Mouse (Mus musculus): ENCODE results near the gene Ccdc63. TPM values are rescaled to one million over a fixed set of nuclear protein-coding genes. Genes with fewer than 3 reads are reported as not detected.
"Not testable (repeated sequence)": the region's sequence is repeated elsewhere in the genome, so short reads cannot be mapped to it uniquely, and the experiment has no call there.

Ccdc63 gene
- polyA plus RNA-seq, 1 experiment from 2014 or later: 0.31 TPM

GRCm38 (mm10) chr5:122144825-122145224, 4.2 kb upstream of the Ccdc63 start:
- ATAC-seq (ENCODE audit: low FRiP score, low TSS enrichment): no peak
- Histone ChIP-seq H3K4me1 (ENCODE audit: control insufficient read depth, insufficient read depth, low read length) (0 out of 2 replicates have a peak, but pooled peaks cover 8% of the 10 kb centered on the region), H3K4me2 (replicated peaks; ENCODE audit: low read depth, low read length) (no peak overlapping the region), H3K36me3 (ENCODE audit: control insufficient read depth, insufficient read depth, low read length) (no peaks in the 10 kb centered on the region), H3K27ac (ENCODE audit: low read depth, low read length) (peak overlapping the region; percentile 63; the same call in 1 of the 2 replicates), H3K9me3 (ENCODE audit: control insufficient read depth, low read length) (no peaks in the 10 kb centered on the region), H3K27me3 (ENCODE audit: control insufficient read depth, insufficient read depth, low read length) (no peaks in the 10 kb centered on the region), H3K4me3 (ENCODE audit: low read length) (no peak overlapping the region), H3K9ac (ENCODE audit: low read depth, low read length) (no peak overlapping the region)
- WGBS: 82% methylated on average over 4 of the region's 4 CpGs

GRCm38 (mm10) chr5:122143543-122143942, 2.9 kb upstream of the Ccdc63 start:
- Histone ChIP-seq H3K9me3 (ENCODE audit: control insufficient read depth, low read length) (no peaks in the 10 kb centered on the region), H3K4me2 (replicated peaks; ENCODE audit: low read depth, low read length) (no peak overlapping the region), H3K27me3 (ENCODE audit: control insufficient read depth, insufficient read depth, low read length) (no peaks in the 10 kb centered on the region), H3K27ac (ENCODE audit: low read depth, low read length) (no peak overlapping the region), H3K4me1 (ENCODE audit: control insufficient read depth, insufficient read depth, low read length) (0 out of 2 replicates have a peak, but pooled peaks cover 8% of the 10 kb centered on the region), H3K9ac (ENCODE audit: low read depth, low read length) (no peak overlapping the region), H3K36me3 (ENCODE audit: control insufficient read depth, insufficient read depth, low read length) (no peaks in the 10 kb centered on the region), H3K4me3 (ENCODE audit: low read length) (no peak overlapping the region)
- WGBS: 89% methylated on average over 15 of the region's 15 CpGs
- no peak for ATAC-seq (ENCODE audit: low FRiP score, low TSS enrichment)

DNA sequence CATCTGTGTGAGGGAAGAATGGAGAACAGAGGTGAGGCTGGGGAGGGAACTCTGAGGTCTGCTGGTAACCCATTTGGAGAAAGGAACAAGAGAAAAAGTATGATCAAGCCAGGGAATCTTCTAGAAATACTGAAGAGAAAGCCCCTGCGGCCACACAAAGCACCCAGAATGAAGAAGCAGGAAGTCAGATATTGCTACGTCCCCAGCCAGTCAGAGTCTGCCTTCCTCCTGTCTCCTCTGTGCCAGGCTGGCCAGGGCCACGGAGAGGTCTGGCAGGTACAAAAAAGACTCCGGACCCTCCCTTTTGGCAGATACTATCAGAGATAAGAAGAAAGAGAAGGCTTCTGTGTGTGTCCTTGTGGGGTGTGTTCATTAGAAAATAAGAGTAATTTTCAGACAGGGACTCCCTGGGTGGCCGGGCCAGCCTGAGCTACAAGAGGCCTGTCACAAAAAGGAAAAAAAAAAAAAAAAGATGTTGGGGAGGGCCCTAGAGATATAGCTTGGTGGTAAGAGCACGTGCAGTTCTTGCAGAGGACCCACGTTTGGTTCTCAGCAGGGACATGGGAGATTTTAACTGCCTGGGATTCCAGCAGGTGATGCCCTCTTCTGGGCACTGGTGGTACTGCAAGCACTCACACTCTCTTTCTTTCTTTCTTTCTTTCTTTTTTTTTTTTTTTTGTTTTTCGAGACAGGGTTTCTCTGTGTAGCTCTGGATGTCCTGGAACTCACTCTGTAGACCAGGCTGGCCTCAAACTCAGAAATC, 1.8 kb upstream of the Ccdc63 start:
- no peaks in the 10 kb centered on the region for H3K9me3 ChIP-seq (ENCODE audit: control insufficient read depth, low read length)
- H3K36me3 ChIP-seq (ENCODE audit: control insufficient read depth, insufficient read depth, low read length): no peaks in the 10 kb centered on the region
- no peak overlapping the region for H3K9ac ChIP-seq (ENCODE audit: low read depth, low read length)
- H3K4me2 ChIP-seq (replicated peaks; ENCODE audit: low read depth, low read length): no peak overlapping the region
- H3K4me3 ChIP-seq (ENCODE audit: low read length): no peak overlapping the region
- no peaks in the 10 kb centered on the region for H3K27me3 ChIP-seq (ENCODE audit: control insufficient read depth, insufficient read depth, low read length)
- no peak for ATAC-seq (ENCODE audit: low FRiP score, low TSS enrichment)
- 0 out of 2 replicates have a peak, but pooled peaks cover 8% of the 10 kb centered on the region for H3K4me1 ChIP-seq (ENCODE audit: control insufficient read depth, insufficient read depth, low read length)
- no peak overlapping the region for H3K27ac ChIP-seq (ENCODE audit: low read depth, low read length)
- 57% methylated on average over 8 of the region's 8 CpGs for WGBS

GRCm38 (mm10) chr5:122139771-122140170, 852 bp downstream of the Ccdc63 start:
- not testable (repeated sequence) for H3K4me3 ChIP-seq (ENCODE audit: low read length); H3K9ac ChIP-seq (ENCODE audit: low read depth, low read length); H3K4me1 ChIP-seq (ENCODE audit: control insufficient read depth, insufficient read depth, low read length); H3K27me3 ChIP-seq (ENCODE audit: control insufficient read depth, insufficient read depth, low read length); H3K9me3 ChIP-seq (ENCODE audit: control insufficient read depth, low read length); H3K4me2 ChIP-seq (replicated peaks; ENCODE audit: low read depth, low read length); H3K27ac ChIP-seq (ENCODE audit: low read depth, low read length); H3K36me3 ChIP-seq (ENCODE audit: control insufficient read depth, insufficient read depth, low read length); ATAC-seq (ENCODE audit: low FRiP score, low TSS enrichment)
- WGBS: 75% methylated on average over 2 of the region's 2 CpGs

- Histone ChIP-seq H3K9ac (ENCODE audit: low read depth, low read length) (no peak overlapping the region), H3K4me1 (ENCODE audit: control insufficient read depth, insufficient read depth, low read length) (no peaks in the 10 kb centered on the region), H3K9me3 (ENCODE audit: control insufficient read depth, low read length) (no peaks in the 10 kb centered on the region), H3K4me2 (replicated peaks; ENCODE audit: low read depth, low read length) (no peak overlapping the region), H3K4me3 (ENCODE audit: low read length) (no peak overlapping the region), H3K27me3 (ENCODE audit: control insufficient read depth, insufficient read depth, low read length) (no peaks in the 10 kb centered on the region), H3K27ac (ENCODE audit: low read depth, low read length) (no peak overlapping the region), H3K36me3 (ENCODE audit: control insufficient read depth, insufficient read depth, low read length) (no peaks in the 10 kb centered on the region)
- WGBS: 72% methylated on average over 15 of the region's 15 CpGs
- no peak for ATAC-seq (ENCODE audit: low FRiP score, low TSS enrichment)
Observed at GRCm38 (mm10) chr5:122138856-122139255, 1.8 kb downstream of the Ccdc63 start.

GRCm38 (mm10) chr5:122136508-122137408, 3.9 kb downstream of the Ccdc63 start:
- 0 out of 2 replicates have a peak, but pooled peaks cover 5% of the 10 kb centered on the region for H3K4me1 ChIP-seq (ENCODE audit: control insufficient read depth, insufficient read depth, low read length)
- no peaks in the 10 kb centered on the region for H3K27me3 ChIP-seq (ENCODE audit: control insufficient read depth, insufficient read depth, low read length)
- H3K4me2 ChIP-seq (replicated peaks; ENCODE audit: low read depth, low read length): no peak overlapping the region
- no peak for ATAC-seq (ENCODE audit: low FRiP score, low TSS enrichment)
- H3K36me3 ChIP-seq (ENCODE audit: control insufficient read depth, insufficient read depth, low read length): no peaks in the 10 kb centered on the region
- no peak overlapping the region for H3K27ac ChIP-seq (ENCODE audit: low read depth, low read length)
- H3K4me3 ChIP-seq (ENCODE audit: low read length): no peak overlapping the region
- no peaks in the 10 kb centered on the region for H3K9me3 ChIP-seq (ENCODE audit: control insufficient read depth, low read length)
- 70% methylated on average over 14 of the region's 14 CpGs for WGBS
- H3K9ac ChIP-seq (ENCODE audit: low read depth, low read length): no peak overlapping the region

GRCm38 (mm10) chr5:122135290-122135882, 5.2 kb downstream of the Ccdc63 start:
- no peaks in the 10 kb centered on the region for H3K27me3 ChIP-seq (ENCODE audit: control insufficient read depth, insufficient read depth, low read length)
- H3K27ac ChIP-seq (ENCODE audit: low read depth, low read length): no peak overlapping the region
- H3K36me3 ChIP-seq (ENCODE audit: control insufficient read depth, insufficient read depth, low read length): no peaks in the 10 kb centered on the region
- no peak for ATAC-seq (ENCODE audit: low FRiP score, low TSS enrichment)
- 0 out of 2 replicates have a peak, but pooled peaks cover 8% of the 10 kb centered on the region for H3K4me1 ChIP-seq (ENCODE audit: control insufficient read depth, insufficient read depth, low read length)
- no peak overlapping the region for H3K4me2 ChIP-seq (replicated peaks; ENCODE audit: low read depth, low read length)
- H3K9me3 ChIP-seq (ENCODE audit: control insufficient read depth, low read length): no peaks in the 10 kb centered on the region
- H3K9ac ChIP-seq (ENCODE audit: low read depth, low read length): no peak overlapping the region
- no peak overlapping the region for H3K4me3 ChIP-seq (ENCODE audit: low read length)
- 74% methylated on average over 3 of the region's 3 CpGs for WGBS

DNA sequence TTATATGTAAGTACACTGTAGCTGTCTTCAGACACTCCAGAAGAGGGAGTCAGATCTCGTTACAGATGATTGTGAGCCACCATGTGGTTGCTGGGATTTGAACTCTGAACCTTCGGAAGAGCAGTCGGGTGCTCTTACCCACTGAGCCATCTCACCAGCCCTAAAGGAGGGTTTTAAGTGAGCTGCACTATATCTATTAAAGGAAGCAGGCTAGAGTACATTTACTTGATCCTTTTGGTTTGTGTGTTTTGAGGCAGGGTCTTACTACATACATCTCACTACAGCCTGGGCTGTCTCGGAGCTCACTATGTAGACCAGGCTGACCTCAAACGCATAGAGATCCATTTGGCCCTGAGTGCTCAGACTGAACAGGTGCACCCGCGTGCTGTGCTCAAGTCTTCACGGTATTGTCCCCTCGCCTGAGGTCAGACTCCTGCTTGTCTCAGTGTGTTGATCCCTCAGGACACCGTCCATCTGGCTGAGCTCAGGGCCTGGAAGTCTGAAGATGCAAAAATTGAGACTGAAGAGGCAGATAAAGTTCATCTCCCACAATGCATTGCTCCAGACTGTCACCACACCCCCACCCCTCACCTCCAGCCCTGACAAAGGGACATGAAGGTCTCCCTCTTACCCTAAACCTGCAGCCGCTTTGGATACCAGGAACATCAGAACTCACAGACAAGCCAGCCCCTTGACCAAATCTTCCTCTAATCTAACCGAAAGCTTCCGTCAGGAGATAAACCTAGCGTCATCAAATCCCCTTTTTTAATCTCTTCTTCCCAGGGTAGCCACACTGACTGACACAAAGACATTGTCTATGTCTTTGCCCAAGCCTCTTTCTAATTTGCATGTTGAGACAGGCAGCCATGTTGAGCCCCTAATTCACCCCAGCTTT, 6.0 kb downstream of the Ccdc63 start:
- WGBS: 85% methylated on average over 14 of the region's 14 CpGs
- Histone ChIP-seq H3K27ac (ENCODE audit: low read depth, low read length) (no peak overlapping the region), H3K4me1 (ENCODE audit: control insufficient read depth, insufficient read depth, low read length) (0 out of 2 replicates have a peak, but pooled peaks cover 8% of the 10 kb centered on the region), H3K9ac (ENCODE audit: low read depth, low read length) (no peak overlapping the region), H3K4me2 (replicated peaks; ENCODE audit: low read depth, low read length) (no peak overlapping the region), H3K27me3 (ENCODE audit: control insufficient read depth, insufficient read depth, low read length) (no peaks in the 10 kb centered on the region), H3K4me3 (ENCODE audit: low read length) (no peak overlapping the region), H3K9me3 (ENCODE audit: control insufficient read depth, low read length) (no peaks in the 10 kb centered on the region), H3K36me3 (ENCODE audit: control insufficient read depth, insufficient read depth, low read length) (no peaks in the 10 kb centered on the region)
- no peak for ATAC-seq (ENCODE audit: low FRiP score, low TSS enrichment)

All from kidney, embryonic 14.5 days (tissue).